ENCODE assay signal across 9 mouse cellular contexts in genomic region chr5:139750535-139750934, GRCm38 (mm10). TPM values are rescaled to one million over a fixed set of nuclear protein-coding genes. Genes with fewer than 3 reads are reported as not detected.
DNase-seq lines count a peak whose midpoint lies in the region; ATAC-seq lines count a peak whose summit lies in the region.
"Had no signal": no experiment of that assay in that cellular context is flagged by ENCODE, and none has a peak within 500 bp of the region (broad histone marks: within the 10 kb centered on the region; RNA-seq: fewer than 3 reads in every experiment).

No protein-coding gene starts in this region.

- H3K4me3 ChIP-seq in hindbrain, embryonic 11.5 days (ENCODE audit: low read depth, low read length), result no peak overlapping the region
- H3K4me3 ChIP-seq in midbrain, embryonic 16.5 days (ENCODE audit: low read depth, low read length), result no peak overlapping the region
- H3K4me3 ChIP-seq: embryonic facial prominence, embryonic 13.5 days had no signal

- H3K4me2 ChIP-seq in hindbrain, embryonic 11.5 days (replicated peaks; ENCODE audit: low read depth, low read length), result no peak overlapping the region
- H3K4me2 ChIP-seq in midbrain, embryonic 16.5 days (ENCODE audit: low read length), result no peak overlapping the region
- H3K4me2 ChIP-seq: embryonic facial prominence, embryonic 13.5 days had no signal

- no peaks in the 10 kb centered on the region for H3K27me3 ChIP-seq in hindbrain, embryonic 11.5 days (ENCODE audit: control insufficient read depth, insufficient read depth, low read length)
- no peaks in the 10 kb centered on the region for H3K27me3 ChIP-seq in midbrain, embryonic 16.5 days (ENCODE audit: control insufficient read depth, insufficient read depth, low read depth, low read length)
- H3K27me3 ChIP-seq: embryonic facial prominence, embryonic 13.5 days had no signal

- H3K36me3 ChIP-seq in hindbrain, embryonic 11.5 days (ENCODE audit: control insufficient read depth, insufficient read depth, low read length), result no peaks in the 10 kb centered on the region
- H3K36me3 ChIP-seq in midbrain, embryonic 16.5 days (ENCODE audit: control insufficient read depth, insufficient read depth, low read length), result peaks cover 28% of the 10 kb centered on the region

- DNase-seq in layer of hippocampus, postnatal 10 days (ENCODE audit: low spot score in 2 of 2), result peak; percentile 80 to 82
- no peak for DNase-seq in layer of hippocampus, adult 11-12 months (ENCODE audit: low spot score)
- DNase-seq in adrenal gland, postnatal 14 days, result peak; percentile 85
- peak; percentile 87 for DNase-seq in hindbrain, embryonic 11.5 days (ENCODE audit: low spot score)
- DNase-seq in liver, result peak; percentile 74
- peak; percentile 86 for DNase-seq in testis, postnatal 10 days (ENCODE audit: low spot score)

- no peak overlapping the region for H3K9ac ChIP-seq in hindbrain, embryonic 11.5 days (ENCODE audit: low read depth, low read length)
- no peak overlapping the region for H3K9ac ChIP-seq in midbrain, embryonic 16.5 days (ENCODE audit: low read depth, low read length)

- peak; percentile 56 for ATAC-seq in erythroblast, adult 5-6 weeks (replicated peaks; ENCODE audit: low FRiP score, poor library complexity, severe bottlenecking)
- ATAC-seq in hindbrain, embryonic 11.5 days (ENCODE audit: low FRiP score), result peak; percentile 39; the same call in 1 of the 2 replicates
- 0 out of 2 replicates have a peak, but pooled peaks have one; percentile 23 for ATAC-seq in midbrain, embryonic 16.5 days

- no peaks in the 10 kb centered on the region for H3K4me1 ChIP-seq in hindbrain, embryonic 11.5 days (replicated peaks; ENCODE audit: control insufficient read depth, insufficient read depth, low read length)
- no peaks in the 10 kb centered on the region for H3K4me1 ChIP-seq in midbrain, embryonic 16.5 days (ENCODE audit: control insufficient read depth, insufficient read depth, low read length)
- H3K4me1 ChIP-seq: embryonic facial prominence, embryonic 13.5 days had no signal

- H3K27ac ChIP-seq in hindbrain, embryonic 11.5 days (ENCODE audit: low read depth, low read length), result no peak overlapping the region
- H3K27ac ChIP-seq in midbrain, embryonic 16.5 days (ENCODE audit: low read length), result no peak overlapping the region
- H3K27ac ChIP-seq: embryonic facial prominence, embryonic 13.5 days had no signal

- H3K9me3 ChIP-seq in hindbrain, embryonic 11.5 days (ENCODE audit: control insufficient read depth, low read length), result no peaks in the 10 kb centered on the region
- no peaks in the 10 kb centered on the region for H3K9me3 ChIP-seq in midbrain, embryonic 16.5 days (replicated peaks; ENCODE audit: control insufficient read depth, low read length, poor library complexity, severe bottlenecking)
- H3K9me3 ChIP-seq: embryonic facial prominence, embryonic 13.5 days had no signal

RNA-seq across cellular contexts. Expression of gene Micall2, which starts 14.4 kb away (rescaled TPM):
- 1 to 10 TPM; 3.5 to 4.3 TPM for total RNA-seq in layer of hippocampus, postnatal 10 days (2021)
- 8.0 and 8.7 TPM in 2 replicates for total RNA-seq in adrenal gland, postnatal 14 days (2021)
- 9.0 and 11.1 TPM in 2 replicates for total RNA-seq in erythroblast, adult 5-6 weeks (2015; ENCODE audit: low replicate concordance)
- total RNA-seq in erythroblast, adult 5-6 weeks (2017; ENCODE audit: low replicate concordance), result 12.2 and 21.9 TPM in 2 replicates
- 4.0 and 4.9 TPM in 2 replicates for polyA plus RNA-seq in hindbrain, embryonic 11.5 days (2014; fragmentation: Nextera tagmentation; extraction: Ambion mirVana)
- 14.7 and 15.2 TPM in 2 replicates for polyA plus RNA-seq in midbrain, embryonic 16.5 days (2015; fragmentation: Nextera tagmentation; extraction: Ambion mirVana)

RNA-seq across cellular contexts. Expression of gene Ints1, which starts 24.9 kb away (rescaled TPM):
- total RNA-seq in layer of hippocampus, postnatal 10 days (2021), result 10 to 100 TPM; 91.7 to 93.3 TPM
- total RNA-seq in adrenal gland, postnatal 14 days (2021), result 46.7 and 48.2 TPM in 2 replicates
- total RNA-seq in erythroblast, adult 5-6 weeks (2015; ENCODE audit: low replicate concordance), result 21.3 and 30.7 TPM in 2 replicates
- total RNA-seq in erythroblast, adult 5-6 weeks (2017; ENCODE audit: low replicate concordance), result 10.9 and 28.0 TPM in 2 replicates
- polyA plus RNA-seq in hindbrain, embryonic 11.5 days (2014; fragmentation: Nextera tagmentation; extraction: Ambion mirVana), result 26.3 and 28.3 TPM in 2 replicates
- 33.2 TPM in 2 replicates for polyA plus RNA-seq in midbrain, embryonic 16.5 days (2015; fragmentation: Nextera tagmentation; extraction: Ambion mirVana)

RNA-seq across cellular contexts. Expression of gene Mafk, which starts 40.8 kb away (rescaled TPM):
- total RNA-seq in layer of hippocampus, postnatal 10 days (2021), result 10 to 100 TPM; 10.3 to 10.4 TPM
- total RNA-seq in adrenal gland, postnatal 14 days (2021), result 25.1 and 29.8 TPM in 2 replicates
- 72.4 and 83.0 TPM in 2 replicates for total RNA-seq in erythroblast, adult 5-6 weeks (2015; ENCODE audit: low replicate concordance)
- total RNA-seq in erythroblast, adult 5-6 weeks (2017; ENCODE audit: low replicate concordance), result 147 and 218 TPM in 2 replicates
- 5.2 and 6.3 TPM in 2 replicates for polyA plus RNA-seq in hindbrain, embryonic 11.5 days (2014; fragmentation: Nextera tagmentation; extraction: Ambion mirVana)
- polyA plus RNA-seq in midbrain, embryonic 16.5 days (2015; fragmentation: Nextera tagmentation; extraction: Ambion mirVana), result 17.6 and 18.8 TPM in 2 replicates
